Mouse (Mus musculus): ENCODE data around the gene Agbl2. TPM values are rescaled to one million over a fixed set of nuclear protein-coding genes. Genes with fewer than 3 reads are reported as not detected.

Agbl2 gene
- total and polyA plus RNA-seq, 2 experiments from 2014 or later: 0.26 to 0.51 TPM

DNA sequence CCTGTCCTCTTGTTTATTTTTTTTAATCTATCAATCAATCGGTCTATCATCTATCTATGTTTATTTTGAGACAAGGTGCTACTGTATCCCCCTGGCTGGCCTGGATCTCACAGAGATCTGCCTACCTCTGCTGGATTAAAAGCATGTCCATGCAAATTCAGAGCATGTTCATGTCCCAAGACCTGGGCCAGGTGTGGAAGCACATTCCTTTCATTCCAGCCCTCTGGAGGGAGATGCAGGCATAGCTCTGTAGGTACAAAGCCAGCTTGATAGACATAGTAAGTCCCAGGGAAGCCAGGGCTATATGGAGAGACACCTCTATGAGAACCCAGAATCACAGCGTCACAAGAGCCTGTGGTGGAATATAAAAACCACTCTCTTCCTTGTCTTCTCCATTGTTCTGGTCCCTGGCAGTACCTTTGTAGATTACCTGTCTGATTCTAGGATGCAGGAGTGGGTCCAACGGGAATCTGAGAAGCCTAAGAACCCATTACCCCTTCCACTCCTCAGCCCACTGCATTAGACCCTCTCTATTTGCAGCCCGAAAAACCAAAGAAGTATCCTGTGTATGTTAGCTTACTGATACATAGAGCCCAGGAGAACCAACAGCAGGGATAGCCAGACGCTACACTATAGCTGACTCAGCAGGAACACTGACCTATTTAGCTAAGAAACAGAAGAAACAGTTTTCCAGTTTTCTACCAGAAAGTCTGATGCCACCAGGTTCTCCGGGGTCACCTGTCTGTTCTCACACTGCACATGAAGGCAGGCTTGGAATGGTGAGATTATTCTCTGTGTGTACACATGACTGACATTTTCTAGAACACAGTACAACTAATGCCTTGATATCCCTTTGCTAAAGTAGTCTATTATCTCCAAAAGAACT, 26.0 kb downstream of the Agbl2 start:
- TF ChIP-seq CTCF (IDR thresholded peaks at IDR 0.05; ENCODE audit: low read depth): no peak
- no peaks in the 10 kb centered on the region for H3K4me1 ChIP-seq (ENCODE audit: insufficient read depth, low read length)
- H3K9ac ChIP-seq (replicated peaks; ENCODE audit: low read length): no peak overlapping the region
- ATAC-seq (no peak), DNase-seq (ENCODE audit: low spot score) (no peak)
- no peaks in the 10 kb centered on the region for H3K36me3 ChIP-seq (ENCODE audit: insufficient read depth, low read length)
- H3K27ac ChIP-seq: no peak overlapping the region
- no peaks in the 10 kb centered on the region for H3K27me3 ChIP-seq (ENCODE audit: insufficient read depth, low read length)
- H3K4me3 ChIP-seq (ENCODE audit: low read length): no peak overlapping the region
- 82% methylated on average over 6 of the region's 6 CpGs for WGBS
- H3K4me2 ChIP-seq (ENCODE audit: low read depth, low read length): no peak overlapping the region
- no peaks in the 10 kb centered on the region for H3K9me3 ChIP-seq (ENCODE audit: low read length)

DNA sequence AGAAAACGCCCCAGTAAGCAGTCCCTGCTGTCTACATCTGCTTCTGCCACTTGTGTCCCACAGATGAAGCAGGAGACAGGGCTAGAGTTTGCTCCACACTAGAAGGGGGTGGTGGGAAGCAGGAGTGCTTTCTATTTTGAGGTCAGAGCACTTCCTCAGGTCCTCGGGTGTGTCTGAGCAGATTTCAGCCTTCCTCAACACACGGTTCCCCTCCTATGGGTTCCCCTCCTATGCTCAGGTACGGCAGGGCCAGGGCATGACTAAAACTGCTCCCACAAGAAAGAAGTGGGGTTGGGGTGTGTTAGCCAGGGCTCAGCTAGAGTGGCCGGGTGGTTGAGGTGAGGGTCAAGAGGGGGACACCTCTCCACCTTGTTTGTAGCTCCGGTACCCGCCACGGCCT, 28.2 kb downstream of the Agbl2 start:
- H3K9me3 ChIP-seq (ENCODE audit: low read length): no peaks in the 10 kb centered on the region
- no peaks in the 10 kb centered on the region for H3K36me3 ChIP-seq (ENCODE audit: insufficient read depth, low read length)
- WGBS: 88% methylated on average over 8 of the region's 8 CpGs
- ATAC-seq: no peak
- DNase-seq (ENCODE audit: low spot score): no peak
- no peak overlapping the region for H3K27ac ChIP-seq
- no peak for TF ChIP-seq CTCF (IDR thresholded peaks at IDR 0.05; ENCODE audit: low read depth)
- H3K4me2 ChIP-seq (ENCODE audit: low read depth, low read length): no peak overlapping the region
- no peak overlapping the region for H3K4me3 ChIP-seq (ENCODE audit: low read length)
- H3K4me1 ChIP-seq (ENCODE audit: insufficient read depth, low read length): no peaks in the 10 kb centered on the region
- no peaks in the 10 kb centered on the region for H3K27me3 ChIP-seq (ENCODE audit: insufficient read depth, low read length)
- H3K9ac ChIP-seq (replicated peaks; ENCODE audit: low read length): no peak overlapping the region

- DNase-seq (ENCODE audit: low spot score) (no peak), ATAC-seq (no peak)
- no peak overlapping the region for H3K4me2 ChIP-seq (ENCODE audit: low read depth, low read length)
- TF ChIP-seq CTCF (IDR thresholded peaks at IDR 0.05; ENCODE audit: low read depth): no peak
- no peaks in the 10 kb centered on the region for H3K36me3 ChIP-seq (ENCODE audit: insufficient read depth, low read length)
- H3K27me3 ChIP-seq (ENCODE audit: insufficient read depth, low read length): no peaks in the 10 kb centered on the region
- WGBS: 84% methylated on average over 2 of the region's 2 CpGs
- H3K4me3 ChIP-seq (ENCODE audit: low read length): no peak overlapping the region
- H3K9me3 ChIP-seq (ENCODE audit: low read length): no peaks in the 10 kb centered on the region
- no peak overlapping the region for H3K27ac ChIP-seq
- no peaks in the 10 kb centered on the region for H3K4me1 ChIP-seq (ENCODE audit: insufficient read depth, low read length)
- no peak overlapping the region for H3K9ac ChIP-seq (replicated peaks; ENCODE audit: low read length)
These were observed 32.7 kb downstream of the Agbl2 start for GRCm38 (mm10) chr2:90815266-90815665.

GRCm38 (mm10) chr2:90816144-90816543, 33.6 kb downstream of the Agbl2 start:
- ATAC-seq (no peak), DNase-seq (ENCODE audit: low spot score) (no peak)
- 85% methylated on average over 4 of the region's 4 CpGs for WGBS
- Histone ChIP-seq H3K27me3 (ENCODE audit: insufficient read depth, low read length) (no peaks in the 10 kb centered on the region), H3K4me3 (ENCODE audit: low read length) (no peak overlapping the region), H3K27ac (no peak overlapping the region), H3K4me1 (ENCODE audit: insufficient read depth, low read length) (no peaks in the 10 kb centered on the region), H3K4me2 (ENCODE audit: low read depth, low read length) (no peak overlapping the region), H3K9ac (replicated peaks; ENCODE audit: low read length) (no peak overlapping the region), H3K9me3 (ENCODE audit: low read length) (no peaks in the 10 kb centered on the region), H3K36me3 (ENCODE audit: insufficient read depth, low read length) (no peaks in the 10 kb centered on the region)
- no peak for TF ChIP-seq CTCF (IDR thresholded peaks at IDR 0.05; ENCODE audit: low read depth)

- H3K36me3 ChIP-seq (ENCODE audit: insufficient read depth, low read length): no peaks in the 10 kb centered on the region
- ATAC-seq (no peak), DNase-seq (ENCODE audit: low spot score) (no peak)
- no peaks in the 10 kb centered on the region for H3K27me3 ChIP-seq (ENCODE audit: insufficient read depth, low read length)
- no peaks in the 10 kb centered on the region for H3K9me3 ChIP-seq (ENCODE audit: low read length)
- no peak overlapping the region for H3K4me2 ChIP-seq (ENCODE audit: low read depth, low read length)
- H3K27ac ChIP-seq: no peak overlapping the region
- no peaks in the 10 kb centered on the region for H3K4me1 ChIP-seq (ENCODE audit: insufficient read depth, low read length)
- no peak overlapping the region for H3K4me3 ChIP-seq (ENCODE audit: low read length)
- WGBS: 84% methylated on average over 3 of the region's 3 CpGs
- no peak overlapping the region for H3K9ac ChIP-seq (replicated peaks; ENCODE audit: low read length)
- no peak for TF ChIP-seq CTCF (IDR thresholded peaks at IDR 0.05; ENCODE audit: low read depth)
These were observed 36.2 kb downstream of the Agbl2 start for GRCm38 (mm10) chr2:90818710-90819109.

DNA sequence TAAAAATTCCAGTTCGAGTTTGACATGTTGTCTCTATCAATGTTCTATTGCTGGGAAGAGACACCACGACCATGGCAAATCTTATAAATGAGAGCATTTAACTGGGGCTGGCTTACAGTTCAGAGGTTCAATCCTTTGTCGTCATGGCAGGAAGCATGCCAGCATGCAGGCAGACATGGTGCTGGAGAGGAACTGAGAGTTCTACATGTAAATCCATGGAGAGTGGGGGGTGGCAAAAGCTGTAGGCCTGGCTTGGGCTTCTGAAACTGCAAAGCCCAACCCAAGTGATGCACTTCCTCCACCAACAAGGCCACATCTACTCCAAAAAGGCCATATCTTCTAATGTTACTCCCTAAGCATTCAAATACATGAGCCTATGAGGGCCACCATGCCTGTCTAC, 38.4 kb downstream of the Agbl2 start:
- 84% methylated on average over 3 of the region's 3 CpGs for WGBS
- Histone ChIP-seq H3K4me3 (ENCODE audit: low read length) (no peak overlapping the region), H3K4me1 (ENCODE audit: insufficient read depth, low read length) (no peaks in the 10 kb centered on the region), H3K36me3 (ENCODE audit: insufficient read depth, low read length) (no peaks in the 10 kb centered on the region), H3K4me2 (ENCODE audit: low read depth, low read length) (no peak overlapping the region), H3K9me3 (ENCODE audit: low read length) (no peaks in the 10 kb centered on the region), H3K27ac (no peak overlapping the region), H3K27me3 (ENCODE audit: insufficient read depth, low read length) (no peaks in the 10 kb centered on the region), H3K9ac (replicated peaks; ENCODE audit: low read length) (no peak overlapping the region)
- DNase-seq (ENCODE audit: low spot score) (no peak), ATAC-seq (no peak)
- no peak for TF ChIP-seq CTCF (IDR thresholded peaks at IDR 0.05; ENCODE audit: low read depth)

DNA sequence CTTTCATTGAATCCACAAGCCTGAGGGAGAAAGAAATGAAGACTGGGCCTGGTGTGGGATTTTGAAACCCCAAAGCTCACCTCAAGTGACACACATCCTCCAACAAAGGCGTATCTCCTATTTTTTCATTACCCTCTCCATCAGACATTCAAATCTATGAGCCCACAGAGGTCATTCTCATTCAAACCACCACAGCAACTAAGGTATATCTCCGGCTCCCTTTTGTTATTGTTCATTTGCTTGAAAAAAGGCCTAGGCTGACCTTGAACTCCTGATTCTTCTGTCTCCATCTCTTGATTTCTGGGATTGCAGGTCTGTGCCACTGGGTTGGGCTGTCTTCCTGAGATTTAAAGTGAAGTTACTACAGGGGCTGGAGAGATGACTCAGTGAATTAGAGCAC, 40.5 kb downstream of the Agbl2 start:
- Histone ChIP-seq H3K27ac (no peak overlapping the region), H3K9me3 (ENCODE audit: low read length) (no peaks in the 10 kb centered on the region), H3K4me2 (ENCODE audit: low read depth, low read length) (no peak overlapping the region), H3K27me3 (ENCODE audit: insufficient read depth, low read length) (no peaks in the 10 kb centered on the region), H3K4me3 (ENCODE audit: low read length) (no peak overlapping the region), H3K9ac (replicated peaks; ENCODE audit: low read length) (no peak overlapping the region), H3K36me3 (ENCODE audit: insufficient read depth, low read length) (no peaks in the 10 kb centered on the region), H3K4me1 (ENCODE audit: insufficient read depth, low read length) (no peaks in the 10 kb centered on the region)
- no peak for TF ChIP-seq CTCF (IDR thresholded peaks at IDR 0.05; ENCODE audit: low read depth)
- DNase-seq (ENCODE audit: low spot score): no peak
- no peak for ATAC-seq
- WGBS: 88% methylated on average over 2 of the region's 2 CpGs

Measured in hindbrain, postnatal 0 days (tissue).